Mouse (Mus musculus) embryonic facial prominence, embryonic 11.5 days (tissue): Measurements from ENCODE around the gene Zfp956. TPM values are rescaled to one million over a fixed set of nuclear protein-coding genes. Genes with fewer than 3 reads are reported as not detected.
"Not testable (repeated sequence)": the region's sequence is repeated elsewhere in the genome, so short reads cannot be mapped to it uniquely, and the experiment has no call there.

Experiments
- ATAC-seq: fragments of 200-750 bp; cut with Nextera tagmentation; replicated peaks from 2 replicates; pipeline ENCODE4 v1.8.0; 2017; ENCODE audit warnings: low read depth; ENCODE audit not compliant: insufficient number of reproducible peaks, low FRiP score, low TSS enrichment
- DNase-seq: peaks from one replicate; pipeline ENCODE4 v3.0.0-alpha.2; 2015; ENCODE audit warnings: low spot score
- H3K27ac ChIP-seq: fragments of 300-500 bp; sonication (generic); replicated peaks from 2 replicates; pipeline ENCODE4 v1.5.1; 2014; ENCODE audit warnings: mild to moderate bottlenecking, low read depth, low read length, control low read depth
- H3K27me3 ChIP-seq: fragments of 300-500 bp; sonication (generic); 2 replicates; pipeline ENCODE4 v1.6.1; 2014; ENCODE audit warnings: mild to moderate bottlenecking, low read length, moderate library complexity, mixed read lengths; ENCODE audit not compliant: control insufficient read depth, insufficient read depth
- H3K36me3 ChIP-seq: fragments of 300-500 bp; sonication (generic); replicated peaks from 2 replicates; pipeline ENCODE4 v1.6.1; 2014; ENCODE audit warnings: low read depth, mild to moderate bottlenecking, low read length, moderate library complexity, mixed read lengths; ENCODE audit not compliant: control insufficient read depth, insufficient read depth
- H3K4me1 ChIP-seq: fragments of 300-500 bp; sonication (generic); 2 replicates; pipeline ENCODE4 v1.6.1; 2014; ENCODE audit warnings: low read length, mixed read lengths; ENCODE audit not compliant: control insufficient read depth, insufficient read depth
- H3K4me2 ChIP-seq: fragments of 300-500 bp; sonication (generic); 2 replicates; pipeline ENCODE4 v1.6.1; 2014; ENCODE audit warnings: low read depth, mild to moderate bottlenecking, control low read depth, low read length, moderate library complexity
- H3K4me3 ChIP-seq: fragments of 300-500 bp; sonication (generic); 2 replicates; pipeline ENCODE4 v1.5.1; 2014; ENCODE audit warnings: low read depth, low read length, control low read depth
- H3K9ac ChIP-seq: fragments of 300-500 bp; sonication (generic); replicated peaks from 2 replicates; pipeline ENCODE4 v1.6.1; 2014; ENCODE audit warnings: mild to moderate bottlenecking, control low read depth, low read length
- H3K9me3 ChIP-seq: fragments of 300-500 bp; sonication (generic); replicated peaks from 2 replicates; pipeline ENCODE4 v1.6.1; 2016; ENCODE audit warnings: mild to moderate bottlenecking, low read length, inconsistent platforms, mixed read lengths; ENCODE audit not compliant: control insufficient read depth
- WGBS: fragments of 180-500 bp; shearing (Covaris S2); extraction: QIAGEN DNeasy Blood & Tissue Kit; methylation state at CpG from one replicate; pipeline ENCODE4 v1.1.7; 2014; 5-methylcytosine and 5-hydroxymethylcytosine counted together
- polyA plus RNA-seq: library from polyadenylated mRNA; unstranded; fragments of >200 nt; fragmentation: Nextera tagmentation; extraction: Ambion mirVana; gene quantifications from 2 replicates; pipeline ENCODE4 v1.2.1, GENCODE M21; 2014

The Zfp956 gene
- polyA plus RNA-seq, 1 experiment from 2014 or later: 7.2 TPM

DNA sequence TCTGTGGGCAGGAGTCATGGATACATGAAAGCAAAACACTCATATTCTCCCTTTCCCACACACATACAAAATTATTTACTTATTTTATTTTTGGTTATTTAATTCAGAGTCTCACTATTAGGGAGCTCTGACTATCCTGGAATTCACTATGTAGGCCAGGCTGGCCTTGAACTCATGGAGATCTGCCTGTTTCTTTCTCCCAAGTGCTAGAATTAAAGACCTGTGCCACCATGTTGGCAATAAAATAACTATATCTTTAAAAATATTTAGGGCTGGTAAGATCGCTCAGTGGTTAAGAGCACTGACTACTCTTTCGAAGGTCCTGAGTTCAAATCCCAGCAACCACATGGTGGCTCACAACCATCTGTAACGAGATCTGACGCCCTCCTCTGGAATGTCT, 5.8 kb upstream of the Zfp956 start:
- 94% methylated on average over 4 of the region's 4 CpGs for WGBS
- H3K4me2 ChIP-seq: no peak overlapping the region
- no peaks in the 10 kb centered on the region for H3K27me3 ChIP-seq
- H3K4me3 ChIP-seq: no peak overlapping the region
- H3K9me3 ChIP-seq: no peaks in the 10 kb centered on the region
- ATAC-seq (no peak), DNase-seq (no peak)
- no peak overlapping the region for H3K27ac ChIP-seq
- no peaks in the 10 kb centered on the region for H3K4me1 ChIP-seq
- H3K36me3 ChIP-seq: no peaks in the 10 kb centered on the region
- H3K9ac ChIP-seq: no peak overlapping the region

GRCm38 (mm10) chr6:47954425-47954824, 1.2 kb downstream of the Zfp956 start:
- Histone ChIP-seq H3K36me3 (no peaks in the 10 kb centered on the region; the same call in none of the 2 replicates), H3K9me3 (no peaks in the 10 kb centered on the region), H3K4me3 (no peak overlapping the region), H3K9ac (no peak overlapping the region), H3K4me2 (no peak overlapping the region), H3K27me3 (no peaks in the 10 kb centered on the region), H3K27ac (no peak overlapping the region), H3K4me1 (no peaks in the 10 kb centered on the region)
- 93% methylated on average over 3 of the region's 3 CpGs for WGBS
- DNase-seq: no peak
- no peak for ATAC-seq

GRCm38 (mm10) chr6:47957816-47958215, 4.6 kb downstream of the Zfp956 start:
- no peak overlapping the region for H3K4me3 ChIP-seq
- no peak overlapping the region for H3K9ac ChIP-seq
- H3K9me3 ChIP-seq: no peaks in the 10 kb centered on the region
- no peaks in the 10 kb centered on the region for H3K4me1 ChIP-seq
- H3K4me2 ChIP-seq: no peak overlapping the region
- H3K36me3 ChIP-seq: no peaks in the 10 kb centered on the region; the same call in none of the 2 replicates
- no peak for ATAC-seq
- no peaks in the 10 kb centered on the region for H3K27me3 ChIP-seq
- H3K27ac ChIP-seq: no peak overlapping the region
- no peak for DNase-seq

DNA sequence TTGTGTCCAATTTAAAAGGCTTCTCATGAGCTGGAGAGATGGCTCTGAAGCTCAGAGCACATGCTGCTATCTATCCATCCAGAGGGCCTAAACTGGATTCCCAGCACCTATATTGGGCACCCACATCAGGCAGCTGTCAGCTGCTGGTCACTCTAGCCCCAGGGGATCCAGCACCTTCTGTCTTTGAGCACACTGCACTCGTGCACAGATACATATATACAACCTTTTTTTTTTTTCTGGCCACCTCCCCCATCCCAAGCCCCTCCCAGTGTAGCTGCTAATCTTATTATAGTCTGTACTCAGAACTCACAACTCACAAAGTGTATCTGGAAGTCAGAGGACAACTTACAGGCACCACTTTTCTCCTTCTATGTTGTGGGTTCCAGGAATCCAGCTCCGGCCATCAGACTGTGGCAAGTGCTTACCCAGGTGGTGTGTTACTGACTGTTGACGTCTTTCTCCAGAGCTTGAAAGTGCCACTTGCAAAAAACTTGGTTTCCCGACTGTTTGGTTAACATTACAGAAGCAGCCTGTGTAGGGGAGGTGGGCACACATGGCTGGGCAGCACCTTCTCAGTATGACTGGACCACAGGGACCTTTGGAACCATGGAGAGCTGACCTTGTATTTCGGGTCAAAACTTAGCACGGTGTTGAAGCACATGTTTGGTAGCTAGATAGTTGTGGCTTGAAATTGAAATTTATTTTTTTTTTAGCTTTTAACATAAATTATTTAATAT, 7.7 kb downstream of the Zfp956 start:
- H3K9ac ChIP-seq: no peak overlapping the region
- no peaks in the 10 kb centered on the region for H3K27me3 ChIP-seq
- no peak overlapping the region for H3K4me3 ChIP-seq
- no peak for DNase-seq
- 85% methylated on average over 6 of the region's 6 CpGs for WGBS
- H3K4me1 ChIP-seq: no peaks in the 10 kb centered on the region
- H3K9me3 ChIP-seq: no peaks in the 10 kb centered on the region
- no peak for ATAC-seq
- no peak overlapping the region for H3K27ac ChIP-seq
- H3K36me3 ChIP-seq: no peaks in the 10 kb centered on the region; the same call in none of the 2 replicates
- H3K4me2 ChIP-seq: no peak overlapping the region

GRCm38 (mm10) chr6:47963051-47963450, 9.9 kb downstream of the Zfp956 start:
- no peak overlapping the region for H3K4me3 ChIP-seq
- H3K27me3 ChIP-seq: no peaks in the 10 kb centered on the region
- H3K36me3 ChIP-seq: no peaks in the 10 kb centered on the region; the same call in 1 of the 2 replicates
- DNase-seq (no peak), ATAC-seq (no peak)
- no peaks in the 10 kb centered on the region for H3K9me3 ChIP-seq
- H3K9ac ChIP-seq: no peak overlapping the region
- WGBS: 93% methylated on average over 7 of the region's 7 CpGs
- no peaks in the 10 kb centered on the region for H3K4me1 ChIP-seq
- H3K27ac ChIP-seq: no peak overlapping the region
- no peak overlapping the region for H3K4me2 ChIP-seq

DNA sequence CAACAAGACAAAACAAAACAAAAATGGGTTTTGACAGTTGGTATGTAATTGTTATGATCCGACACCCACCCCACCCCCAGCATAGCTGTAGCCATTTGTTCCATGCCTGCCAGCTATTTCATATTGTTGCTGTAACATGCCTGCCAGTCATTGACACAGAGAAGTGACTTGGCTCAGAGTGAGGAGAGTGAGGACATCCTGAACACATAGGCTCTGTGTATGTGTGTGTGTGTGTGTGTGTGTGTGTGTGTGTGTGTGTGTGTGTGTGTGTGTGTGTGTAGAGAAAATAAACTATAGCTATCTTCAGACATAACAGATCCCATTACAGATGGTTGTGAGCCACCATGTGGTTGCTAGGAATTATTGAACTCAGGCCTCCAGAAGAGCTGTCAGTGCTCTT, 15.0 kb downstream of the Zfp956 start:
- H3K4me2 ChIP-seq, H3K4me1 ChIP-seq, DNase-seq, H3K27me3 ChIP-seq, H3K9me3 ChIP-seq, H3K9ac ChIP-seq, H3K4me3 ChIP-seq, H3K27ac ChIP-seq, ATAC-seq, H3K36me3 ChIP-seq: not testable (repeated sequence)
- 53% methylated on average over 1 of the region's 1 CpGs for WGBS

DNA sequence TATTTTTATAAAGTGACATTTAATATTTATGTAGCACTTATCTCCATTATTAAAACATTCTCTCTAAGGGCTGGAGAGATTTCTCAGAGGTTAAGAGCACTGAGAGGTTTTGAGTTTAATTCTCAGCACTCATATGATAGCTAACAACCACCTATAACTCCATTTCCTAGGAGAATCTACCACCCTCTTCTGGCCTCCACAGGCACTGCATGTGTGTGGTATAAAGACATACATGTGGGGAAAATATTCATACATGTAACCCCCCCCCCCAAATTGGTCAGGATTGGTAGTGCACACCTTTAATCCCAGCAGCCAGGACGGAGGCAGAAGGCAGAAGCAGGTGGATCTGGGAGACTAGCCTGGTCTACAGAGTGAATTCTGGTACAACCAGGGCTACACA, 21.4 kb downstream of the Zfp956 start:
- Histone ChIP-seq H3K4me3 (no peak overlapping the region), H3K4me1 (no peaks in the 10 kb centered on the region), H3K27ac (no peak overlapping the region), H3K36me3 (no peaks in the 10 kb centered on the region), H3K9ac (no peak overlapping the region), H3K4me2 (no peak overlapping the region), H3K9me3 (no peaks in the 10 kb centered on the region), H3K27me3 (no peaks in the 10 kb centered on the region)
- 81% methylated on average over 1 of the region's 1 CpGs for WGBS
- DNase-seq (no peak), ATAC-seq (no peak)

DNA sequence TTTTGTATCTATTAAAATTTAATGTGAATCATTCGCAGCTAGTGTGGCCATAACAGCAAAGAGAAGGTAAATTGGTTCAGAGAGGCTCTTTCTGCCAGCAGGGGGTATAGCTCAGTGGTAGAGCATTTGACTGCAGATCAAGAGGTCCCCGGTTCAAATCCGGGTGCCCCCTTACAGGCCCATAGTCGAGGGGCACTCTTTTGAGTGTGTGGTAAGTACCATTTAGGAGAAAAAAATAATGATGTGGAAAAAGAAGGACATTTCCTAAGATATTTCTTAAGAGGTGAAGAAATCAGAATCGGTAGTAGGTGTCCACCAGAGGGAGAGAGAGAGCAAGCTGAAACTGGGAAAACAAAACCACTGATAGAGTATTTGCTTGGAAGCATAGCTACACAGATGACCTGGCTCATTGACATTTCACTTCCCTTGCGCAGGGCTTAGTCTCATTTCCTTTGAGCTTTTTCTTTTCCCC, 25.7 kb downstream of the Zfp956 start:
- Histone ChIP-seq H3K9me3 (no peaks in the 10 kb centered on the region), H3K9ac (no peak overlapping the region), H3K4me3 (no peak overlapping the region), H3K4me1 (no peaks in the 10 kb centered on the region), H3K36me3 (no peaks in the 10 kb centered on the region), H3K27ac (no peak overlapping the region), H3K4me2 (no peak overlapping the region), H3K27me3 (no peaks in the 10 kb centered on the region)
- ATAC-seq: 0 out of 2 replicates have a peak, but pooled peaks have one; percentile 67
- WGBS: 17% methylated on average over 6 of the region's 6 CpGs
- peak; percentile 64 for DNase-seq
